Comparison of ENCODE assay signal across 8 mouse cellular contexts in the genomic region with DNA sequence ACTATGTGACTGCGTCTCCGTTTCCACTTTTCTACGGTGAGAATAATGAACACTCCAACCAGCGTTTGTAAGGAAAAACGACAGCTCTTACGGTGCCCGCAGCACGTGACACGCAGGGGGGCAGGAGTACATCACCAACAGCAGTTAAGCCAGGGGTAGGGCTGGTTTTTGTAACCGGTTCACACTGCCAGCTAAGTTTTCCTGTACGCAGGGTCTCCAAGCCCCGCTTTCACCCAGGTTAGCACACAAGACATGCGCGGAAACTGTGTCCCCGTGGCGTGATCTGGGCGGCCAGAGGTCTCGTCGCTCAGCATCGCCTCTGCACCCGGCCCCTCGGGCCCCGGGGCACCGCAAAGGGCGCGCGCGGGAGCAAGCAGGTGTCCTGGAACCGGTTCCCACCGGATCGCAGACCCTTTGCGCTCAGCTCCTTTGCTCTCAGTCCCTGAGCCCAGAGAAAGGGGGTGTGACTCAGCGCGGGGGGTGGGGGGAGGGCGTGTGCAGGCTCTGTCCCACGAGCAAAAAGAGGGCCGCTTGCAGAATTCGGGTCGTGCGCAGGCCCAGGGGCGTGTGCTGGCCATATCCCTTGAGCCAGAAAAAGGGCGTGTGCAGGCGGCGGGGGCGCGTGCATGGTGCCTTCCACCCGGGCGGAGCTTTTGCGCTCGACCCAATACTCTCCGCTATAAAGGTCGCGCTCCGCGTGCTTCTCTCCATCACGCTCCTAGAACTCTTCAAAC. TPM values are rescaled to one million over a fixed set of nuclear protein-coding genes. Genes with fewer than 3 reads are reported as not detected.
A peak's percentile ranks its signal among the peaks of the same experiment; 100 is the strongest.
DNase-seq lines count a peak whose midpoint lies in the region; ATAC-seq and TF ChIP-seq lines count a peak whose summit lies in the region.

A gene (plus strand): TSS at position 590 of the 734 bp plus-strand sequence.

- TF ChIP-seq CTCF in ES-Bruce4 (IDR thresholded peaks at IDR 0.05; ENCODE audit: low read depth, low read length) = no peak

- H3K36me3 ChIP-seq in ES-Bruce4 (ENCODE audit: control insufficient read depth, insufficient read depth, low read length, poor library complexity, severe bottlenecking) = peaks cover 5% of the 10 kb centered on the region; the same call in 1 of the 2 replicates
- no peaks in the 10 kb centered on the region for H3K36me3 ChIP-seq in heart, embryonic 14.5 days (ENCODE audit: control insufficient read depth, insufficient read depth, low read length)
- H3K36me3 ChIP-seq in liver, embryonic 15.5 days (replicated peaks) = no peaks in the 10 kb centered on the region
- H3K36me3 ChIP-seq in neural tube, embryonic 12.5 days = no peaks in the 10 kb centered on the region

- TF ChIP-seq POLR2A in ES-Bruce4 (IDR thresholded peaks at IDR 0.05; ENCODE audit: insufficient read depth, low read length) = peak; percentile 52

- no peaks in the 10 kb centered on the region for H3K27me3 ChIP-seq in ES-Bruce4 (ENCODE audit: control insufficient read depth, insufficient read depth, low read length, poor library complexity, severe bottlenecking)
- peaks cover 72% of the 10 kb centered on the region for H3K27me3 ChIP-seq in heart, embryonic 14.5 days (ENCODE audit: control insufficient read depth, insufficient read depth, low read length)
- H3K27me3 ChIP-seq in liver, embryonic 15.5 days = 0 out of 2 replicates have a peak, but pooled peaks cover 7% of the 10 kb centered on the region
- peaks cover 86% of the 10 kb centered on the region for H3K27me3 ChIP-seq in neural tube, embryonic 12.5 days (replicated peaks)

- H3K9me3 ChIP-seq in ES-Bruce4 (replicated peaks; ENCODE audit: control insufficient read depth, insufficient read depth, low read length, poor library complexity, severe bottlenecking) = no peaks in the 10 kb centered on the region
- no peaks in the 10 kb centered on the region for H3K9me3 ChIP-seq in heart, embryonic 14.5 days (ENCODE audit: control insufficient read depth, low read length)
- no peaks in the 10 kb centered on the region for H3K9me3 ChIP-seq in liver, embryonic 15.5 days (replicated peaks)
- no peaks in the 10 kb centered on the region for H3K9me3 ChIP-seq in neural tube, embryonic 12.5 days

- peak within 1 kb of the TSS; percentile 89 for H3K4me3 ChIP-seq in ES-Bruce4 (ENCODE audit: low read depth, low read length)
- peak within 1 kb of the TSS; percentile 50 to 54 for H3K4me3 ChIP-seq in heart, embryonic 14.5 days (ENCODE audit: control insufficient read depth in 1 of 2, insufficient read depth in 1 of 2, low read depth in 1 of 2, low read length in 2 of 2)
- H3K4me3 ChIP-seq in liver, embryonic 15.5 days (replicated peaks) = peak within 1 kb of the TSS; percentile 71
- peak within 1 kb of the TSS; percentile 39 for H3K4me3 ChIP-seq in neural tube, embryonic 12.5 days

- peak; percentile 85 for ATAC-seq in erythroid progenitor cell, adult 5-6 weeks (replicated peaks; ENCODE audit: low FRiP score, poor library complexity, severe bottlenecking)
- ATAC-seq in heart, embryonic 14.5 days (ENCODE audit: insufficient number of reproducible peaks, insufficient read depth, low FRiP score, low read depth) = peak; percentile 70
- peak; percentile 89 for ATAC-seq in liver, embryonic 15.5 days (ENCODE audit: insufficient read depth)
- peak; percentile 63 for ATAC-seq in neural tube, embryonic 12.5 days (ENCODE audit: low FRiP score, low read depth)

- H3K4me1 ChIP-seq in ES-Bruce4 (ENCODE audit: control insufficient read depth, insufficient read depth, low read length) = peaks cover 1% of the 10 kb centered on the region
- H3K4me1 ChIP-seq in heart, embryonic 14.5 days (ENCODE audit: control insufficient read depth in 2 of 2, insufficient read depth in 2 of 2, low read length in 2 of 2) = peaks cover 8 to 12% of the 10 kb centered on the region in 2 experiments; a peak in 3 of 4 replicates
- H3K4me1 ChIP-seq in liver, embryonic 15.5 days (replicated peaks) = peaks cover 77% of the 10 kb centered on the region
- H3K4me1 ChIP-seq in neural tube, embryonic 12.5 days = peaks cover 19% of the 10 kb centered on the region

- H3K9ac ChIP-seq in ES-Bruce4 (ENCODE audit: low read depth, poor library complexity, severe bottlenecking) = peak within 1 kb of the TSS; percentile 92
- H3K9ac ChIP-seq in heart, embryonic 14.5 days (ENCODE audit: low read length) = peak within 1 kb of the TSS; percentile 71
- peak within 1 kb of the TSS; percentile 89 for H3K9ac ChIP-seq in liver, embryonic 15.5 days
- peak within 1 kb of the TSS; percentile 44 for H3K9ac ChIP-seq in neural tube, embryonic 12.5 days

- H3K4me2 ChIP-seq in heart, embryonic 14.5 days (ENCODE audit: low read length) = peak within 1 kb of the TSS; percentile 97
- H3K4me2 ChIP-seq in liver, embryonic 15.5 days = peak within 1 kb of the TSS; percentile 88
- H3K4me2 ChIP-seq in neural tube, embryonic 12.5 days (replicated peaks) = peak within 1 kb of the TSS; percentile 85

- WGBS in heart, embryonic 14.5 days = under 1% methylated on average over 56 of the region's 56 CpGs
- WGBS in liver, embryonic 15.5 days (ENCODE audit: insufficient replicate concordance) = under 1% methylated on average over 56 of the region's 56 CpGs
- WGBS in neural tube, embryonic 12.5 days = under 1% methylated on average over 56 of the region's 56 CpGs

- peak; percentile 65 for DNase-seq in brain, adult 2 months (ENCODE audit: low read depth, low spot score)
- DNase-seq in kidney, postnatal 10 days = peak; percentile 83
- peak; percentile 44 for DNase-seq in urinary bladder, postnatal 10 days (ENCODE audit: low spot score)

- TF ChIP-seq EP300 in ES-Bruce4 (IDR thresholded peaks at IDR 0.05; ENCODE audit: insufficient read depth, low read depth, low read length) = no peak

- H3K27ac ChIP-seq in ES-Bruce4 (ENCODE audit: insufficient read depth, low read length) = peak within 1 kb of the TSS; percentile 89
- H3K27ac ChIP-seq in heart, embryonic 14.5 days (replicated peaks in 1 of 2; ENCODE audit: control insufficient read depth in 1 of 2, insufficient read depth in 1 of 2, low read depth in 2 of 2, low read length in 2 of 2) = no peak within 1 kb of the TSS
- H3K27ac ChIP-seq in liver, embryonic 15.5 days (replicated peaks) = peak within 1 kb of the TSS; percentile 99
- no peak within 1 kb of the TSS for H3K27ac ChIP-seq in neural tube, embryonic 12.5 days

RNA-seq across cellular contexts. Expression of the gene that starts here (rescaled TPM):
- 1,296 and 1,384 TPM in 2 replicates for polyA plus RNA-seq in ES-Bruce4 (2011; ENCODE audit: insufficient read depth, insufficient read length, low read depth, missing spikeins)
- total RNA-seq in erythroid progenitor cell, adult 5-6 weeks (2015; ENCODE audit: low replicate concordance) = 24.5 and 44.4 TPM in 2 replicates
- total RNA-seq in erythroid progenitor cell, adult 5-6 weeks (2017; ENCODE audit: low replicate concordance) = 11.6 TPM in 1 of 2 replicates, not detected in the other
- polyA plus RNA-seq in heart, embryonic 14.5 days (2014; fragmentation: Nextera tagmentation; extraction: Ambion mirVana) = 37.5 and 38.6 TPM in 2 replicates
- 1,256 and 1,483 TPM in 2 replicates for polyA plus RNA-seq in liver, embryonic 15.5 days (2015; fragmentation: Nextera tagmentation; extraction: Ambion mirVana)
- polyA plus RNA-seq in neural tube, embryonic 12.5 days (2016; fragmentation: Nextera tagmentation; extraction: Ambion mirVana) = 8.1 and 11.1 TPM in 2 replicates

Comparison
In these comparisons a context has a peak if more than half of its experiments do, and no peak if none do; other contexts are left out.
1. RNA of the gene that starts here (polyA plus RNA-seq): 1,256 to 1,483 TPM in liver, embryonic 15.5 days and 1,296 to 1,384 TPM in ES-Bruce4; 37.5 to 38.6 TPM in heart, embryonic 14.5 days and 8.1 to 11.1 TPM in neural tube, embryonic 12.5 days; every median in the first group is over 10 times any median in the second.
2. H3K27ac ChIP-seq: peak in ES-Bruce4 (single experiment) and liver, embryonic 15.5 days (single experiment); none in heart, embryonic 14.5 days (0 of 2) and neural tube, embryonic 12.5 days (single experiment).
3. H3K4me3 ChIP-seq: peak in every context shown above with its lines; median percentile 89 in ES-Bruce4; 71 in liver, embryonic 15.5 days; 52 in heart, embryonic 14.5 days; 39 in neural tube, embryonic 12.5 days.
4. Peak in every context shown above with its lines, with median percentiles within 50 percentile points of each other: H3K9ac ChIP-seq, DNase-seq, ATAC-seq and H3K4me2 ChIP-seq.